Mouse (Mus musculus): ENCODE data around the gene Ifi35. TPM values are rescaled to one million over a fixed set of nuclear protein-coding genes. Genes with fewer than 3 reads are reported as not detected.
A peak's percentile ranks its signal among the peaks of the same experiment; 100 is the strongest.

Ifi35 gene
- polyA plus RNA-seq, 1 experiment from 2014 or later, result 5.0 TPM

- H3K4me3 ChIP-seq (ENCODE audit: low read depth, low read length), result no peak overlapping the region
- H3K9ac ChIP-seq (ENCODE audit: low read depth, low read length), result no peak overlapping the region
- H3K27me3 ChIP-seq (ENCODE audit: control insufficient read depth, insufficient read depth, low read length), result no peaks in the 10 kb centered on the region
- WGBS, result 76% methylated on average over 10 of the region's 10 CpGs
- ATAC-seq (ENCODE audit: low FRiP score) (no peak), DNase-seq (ENCODE audit: low spot score) (no peak)
- H3K9me3 ChIP-seq (ENCODE audit: control insufficient read depth, low read length), result no peaks in the 10 kb centered on the region
- no peak overlapping the region for H3K27ac ChIP-seq (ENCODE audit: low read depth, low read length)
- no peaks in the 10 kb centered on the region for H3K36me3 ChIP-seq (ENCODE audit: control insufficient read depth, insufficient read depth, low read length)
- no peak overlapping the region for H3K4me2 ChIP-seq (replicated peaks; ENCODE audit: low read depth, low read length)
- no peaks in the 10 kb centered on the region for H3K4me1 ChIP-seq (replicated peaks; ENCODE audit: control insufficient read depth, insufficient read depth, low read length)
Observed at GRCm38 (mm10) chr11:101452093-101452774, 4.0 kb downstream of the Ifi35 start.

DNA sequence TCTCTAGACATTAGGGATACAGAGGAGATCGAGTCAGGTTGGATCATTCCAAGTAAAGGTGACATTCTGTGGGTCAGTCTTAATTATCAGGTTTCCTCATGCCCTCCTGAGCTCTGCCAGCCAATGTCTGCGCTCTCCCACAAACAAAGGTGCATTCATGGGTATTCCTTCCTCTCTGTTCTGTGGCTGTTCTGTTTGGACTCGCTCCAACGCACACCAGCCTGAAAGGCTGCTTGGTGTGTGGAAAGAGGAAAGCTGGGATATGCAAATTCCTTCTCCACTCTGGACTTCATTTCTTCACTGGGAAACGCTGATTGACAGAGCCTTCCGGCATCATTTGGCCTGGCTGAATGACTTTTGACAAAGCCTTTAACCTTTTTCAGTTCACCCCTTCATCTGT, 6.5 kb downstream of the Ifi35 start:
- H3K4me3 ChIP-seq (ENCODE audit: low read depth, low read length), result no peak overlapping the region
- H3K27ac ChIP-seq (ENCODE audit: low read depth, low read length), result 0 out of 2 replicates have a peak overlapping the region, but pooled peaks have one; percentile 14
- H3K4me2 ChIP-seq (replicated peaks; ENCODE audit: low read depth, low read length), result no peak overlapping the region
- peaks cover 2% of the 10 kb centered on the region; the same call in 1 of the 2 replicates for H3K36me3 ChIP-seq (ENCODE audit: control insufficient read depth, insufficient read depth, low read length)
- no peaks in the 10 kb centered on the region for H3K9me3 ChIP-seq (ENCODE audit: control insufficient read depth, low read length)
- H3K9ac ChIP-seq (ENCODE audit: low read depth, low read length), result no peak overlapping the region
- H3K27me3 ChIP-seq (ENCODE audit: control insufficient read depth, insufficient read depth, low read length), result no peaks in the 10 kb centered on the region
- WGBS, result 49% methylated on average over 6 of the region's 6 CpGs
- no peaks in the 10 kb centered on the region for H3K4me1 ChIP-seq (replicated peaks; ENCODE audit: control insufficient read depth, insufficient read depth, low read length)
- ATAC-seq (ENCODE audit: low FRiP score) (no peak), DNase-seq (ENCODE audit: low spot score) (no peak)

GRCm38 (mm10) chr11:101455627-101456026, 7.4 kb downstream of the Ifi35 start:
- Histone ChIP-seq H3K36me3 (ENCODE audit: control insufficient read depth, insufficient read depth, low read length) (peaks cover 2% of the 10 kb centered on the region; the same call in 1 of the 2 replicates), H3K27me3 (ENCODE audit: control insufficient read depth, insufficient read depth, low read length) (no peaks in the 10 kb centered on the region), H3K9me3 (ENCODE audit: control insufficient read depth, low read length) (no peaks in the 10 kb centered on the region), H3K4me1 (replicated peaks; ENCODE audit: control insufficient read depth, insufficient read depth, low read length) (no peaks in the 10 kb centered on the region), H3K4me2 (replicated peaks; ENCODE audit: low read depth, low read length) (no peak overlapping the region), H3K9ac (ENCODE audit: low read depth, low read length) (no peak overlapping the region), H3K27ac (ENCODE audit: low read depth, low read length) (no peak overlapping the region), H3K4me3 (ENCODE audit: low read depth, low read length) (no peak overlapping the region)
- no peak for ATAC-seq (ENCODE audit: low FRiP score)
- no peak for DNase-seq (ENCODE audit: low spot score)
- 93% methylated on average over 7 of the region's 7 CpGs for whole genome bisulfite sequencing

DNA sequence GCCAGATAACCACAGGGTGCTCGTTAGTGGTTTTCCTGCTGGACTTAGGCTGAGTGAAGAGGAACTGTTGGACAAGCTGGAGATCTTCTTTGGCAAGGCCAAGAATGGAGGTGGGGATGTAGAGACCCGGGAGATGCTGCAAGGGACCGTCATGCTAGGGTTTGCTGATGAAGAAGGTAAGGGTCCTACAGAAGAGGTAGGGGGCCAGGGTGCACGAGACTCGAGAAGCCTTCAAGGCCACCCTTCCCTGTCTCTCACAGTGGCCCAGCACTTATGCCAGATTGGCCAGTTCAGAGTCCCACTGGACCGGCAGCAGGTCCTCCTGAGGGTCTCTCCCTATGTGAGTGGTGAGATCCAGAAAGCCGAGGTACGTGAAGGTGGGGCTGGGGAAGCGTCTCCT, 9.4 kb downstream of the Ifi35 start:
- Histone ChIP-seq H3K36me3 (ENCODE audit: control insufficient read depth, insufficient read depth, low read length) (peaks cover 4% of the 10 kb centered on the region; the same call in 1 of the 2 replicates), H3K9ac (ENCODE audit: low read depth, low read length) (no peak overlapping the region), H3K27ac (ENCODE audit: low read depth, low read length) (no peak overlapping the region), H3K4me1 (replicated peaks; ENCODE audit: control insufficient read depth, insufficient read depth, low read length) (peaks cover 8% of the 10 kb centered on the region), H3K9me3 (ENCODE audit: control insufficient read depth, low read length) (no peaks in the 10 kb centered on the region), H3K4me3 (ENCODE audit: low read depth, low read length) (no peak overlapping the region), H3K27me3 (ENCODE audit: control insufficient read depth, insufficient read depth, low read length) (no peaks in the 10 kb centered on the region), H3K4me2 (replicated peaks; ENCODE audit: low read depth, low read length) (no peak overlapping the region)
- DNase-seq (ENCODE audit: low spot score) (no peak), ATAC-seq (ENCODE audit: low FRiP score) (no peak)
- WGBS, result 93% methylated on average over 9 of the region's 9 CpGs

- Histone ChIP-seq H3K36me3 (ENCODE audit: control insufficient read depth, insufficient read depth, low read length) (peaks cover 4% of the 10 kb centered on the region; the same call in 1 of the 2 replicates), H3K9me3 (ENCODE audit: control insufficient read depth, low read length) (no peaks in the 10 kb centered on the region), H3K4me3 (ENCODE audit: low read depth, low read length) (no peak overlapping the region), H3K27ac (ENCODE audit: low read depth, low read length) (no peak overlapping the region), H3K4me1 (replicated peaks; ENCODE audit: control insufficient read depth, insufficient read depth, low read length) (peaks cover 12% of the 10 kb centered on the region), H3K4me2 (replicated peaks; ENCODE audit: low read depth, low read length) (no peak overlapping the region), H3K27me3 (ENCODE audit: control insufficient read depth, insufficient read depth, low read length) (no peaks in the 10 kb centered on the region), H3K9ac (ENCODE audit: low read depth, low read length) (no peak overlapping the region)
- ATAC-seq (ENCODE audit: low FRiP score), result no peak
- no peak for DNase-seq (ENCODE audit: low spot score)
- WGBS, result 87% methylated on average over 12 of the region's 12 CpGs
Observed at GRCm38 (mm10) chr11:101458217-101458616, 10.0 kb downstream of the Ifi35 start.

DNA sequence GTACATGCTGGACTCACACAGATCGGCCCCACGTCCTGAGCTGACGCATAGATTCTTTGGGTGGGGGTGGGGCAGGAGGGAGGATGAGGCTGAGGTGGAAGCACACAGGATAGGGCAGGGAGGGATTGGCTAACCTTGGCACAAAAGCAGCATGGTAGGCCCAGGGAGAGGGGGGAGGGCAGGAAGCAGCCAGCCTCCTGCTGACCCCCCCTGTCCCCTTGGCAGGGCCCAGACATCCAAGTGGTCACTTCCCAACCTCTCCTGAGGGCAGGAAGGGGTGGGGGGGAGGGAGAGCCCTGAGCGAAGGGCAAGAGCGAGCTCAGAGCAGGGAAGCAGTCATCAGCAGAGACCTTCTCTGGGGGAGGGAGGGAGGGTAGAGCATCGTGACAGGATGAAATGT, 11.5 kb downstream of the Ifi35 start:
- no peaks in the 10 kb centered on the region for H3K27me3 ChIP-seq (ENCODE audit: control insufficient read depth, insufficient read depth, low read length)
- no peak for DNase-seq (ENCODE audit: low spot score)
- no peak overlapping the region for H3K9ac ChIP-seq (ENCODE audit: low read depth, low read length)
- H3K4me2 ChIP-seq (replicated peaks; ENCODE audit: low read depth, low read length), result no peak overlapping the region
- no peak for ATAC-seq (ENCODE audit: low FRiP score)
- H3K9me3 ChIP-seq (ENCODE audit: control insufficient read depth, low read length), result no peaks in the 10 kb centered on the region
- H3K27ac ChIP-seq (ENCODE audit: low read depth, low read length), result no peak overlapping the region
- no peak overlapping the region for H3K4me3 ChIP-seq (ENCODE audit: low read depth, low read length)
- H3K4me1 ChIP-seq (replicated peaks; ENCODE audit: control insufficient read depth, insufficient read depth, low read length), result peaks cover 19% of the 10 kb centered on the region
- H3K36me3 ChIP-seq (ENCODE audit: control insufficient read depth, insufficient read depth, low read length), result peaks cover 4% of the 10 kb centered on the region; the same call in 1 of the 2 replicates
- WGBS, result 46% methylated on average over 6 of the region's 6 CpGs

DNA sequence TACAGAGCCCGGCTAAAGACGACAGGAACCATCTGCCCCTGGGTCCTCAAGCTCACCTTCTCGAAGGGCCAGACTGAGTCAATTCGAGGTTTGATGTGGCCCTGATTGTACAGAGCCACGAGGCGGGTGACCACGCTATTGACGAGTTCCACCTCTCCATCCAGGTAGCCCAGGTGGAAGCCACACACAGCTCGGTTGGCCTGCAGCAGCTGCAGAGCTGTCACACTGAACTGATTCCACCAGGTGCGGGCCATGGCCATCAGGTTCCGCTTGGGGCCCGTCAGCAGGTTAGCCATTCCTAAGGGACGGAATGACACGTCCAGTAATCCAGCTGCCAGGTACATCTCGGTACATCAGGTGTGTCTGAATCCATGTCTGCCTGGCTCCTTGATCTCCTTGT, 12.1 kb downstream of the Ifi35 start:
- H3K4me1 ChIP-seq (replicated peaks; ENCODE audit: control insufficient read depth, insufficient read depth, low read length), result peaks cover 19% of the 10 kb centered on the region
- no peak for ATAC-seq (ENCODE audit: low FRiP score)

DNA sequence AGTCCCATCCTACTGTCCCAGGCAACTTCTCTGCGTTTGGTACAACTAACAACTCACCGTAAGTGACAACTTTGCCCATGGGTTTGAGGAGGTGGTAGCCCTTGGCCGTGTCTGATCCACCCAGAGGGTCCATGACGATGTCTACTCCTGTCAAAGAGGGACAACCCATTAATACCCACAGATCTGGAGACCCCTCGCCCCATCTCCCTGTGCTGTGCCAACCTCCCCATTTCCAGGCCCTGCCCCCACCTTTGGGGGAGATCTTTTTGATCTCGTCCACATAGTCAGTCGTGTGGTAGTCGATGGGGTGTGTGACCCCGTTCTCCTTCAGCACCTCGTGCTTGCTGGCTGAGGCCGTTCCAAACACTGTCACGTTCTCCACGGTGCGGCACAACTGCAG, 13.9 kb downstream of the Ifi35 start:
- Histone ChIP-seq H3K27me3 (ENCODE audit: control insufficient read depth, insufficient read depth, low read length) (no peaks in the 10 kb centered on the region), H3K4me1 (replicated peaks; ENCODE audit: control insufficient read depth, insufficient read depth, low read length) (peaks cover 21% of the 10 kb centered on the region), H3K4me3 (ENCODE audit: low read depth, low read length) (no peak overlapping the region), H3K9ac (ENCODE audit: low read depth, low read length) (0 out of 2 replicates have a peak overlapping the region, but pooled peaks have one; percentile 15), H3K36me3 (ENCODE audit: control insufficient read depth, insufficient read depth, low read length) (peaks cover 4% of the 10 kb centered on the region; the same call in 1 of the 2 replicates), H3K9me3 (ENCODE audit: control insufficient read depth, low read length) (no peaks in the 10 kb centered on the region), H3K4me2 (replicated peaks; ENCODE audit: low read depth, low read length) (no peak overlapping the region), H3K27ac (ENCODE audit: low read depth, low read length) (no peak overlapping the region)
- no peak for DNase-seq (ENCODE audit: low spot score)
- WGBS, result 75% methylated on average over 14 of the region's 14 CpGs
- ATAC-seq (ENCODE audit: low FRiP score), result peak; percentile 15; the same call in 1 of the 2 replicates

More for the DNA sequence above, 12.1 kb downstream of the Ifi35 start:
- no peaks in the 10 kb centered on the region for H3K9me3 ChIP-seq (ENCODE audit: control insufficient read depth, low read length)
- no peak overlapping the region for H3K9ac ChIP-seq (ENCODE audit: low read depth, low read length)
- H3K4me3 ChIP-seq (ENCODE audit: low read depth, low read length), result no peak overlapping the region
- H3K36me3 ChIP-seq (ENCODE audit: control insufficient read depth, insufficient read depth, low read length), result peaks cover 4% of the 10 kb centered on the region; the same call in 1 of the 2 replicates
- no peaks in the 10 kb centered on the region for H3K27me3 ChIP-seq (ENCODE audit: control insufficient read depth, insufficient read depth, low read length)
- H3K4me2 ChIP-seq (replicated peaks; ENCODE audit: low read depth, low read length), result no peak overlapping the region
- WGBS, result 87% methylated on average over 15 of the region's 15 CpGs
- DNase-seq (ENCODE audit: low spot score), result no peak
- H3K27ac ChIP-seq (ENCODE audit: low read depth, low read length), result no peak overlapping the region

Data from hindbrain, embryonic 11.5 days (tissue).